Mouse (Mus musculus) thymus, postnatal 14 days (tissue): ENCODE results near the gene Speg.

Source experiments
- DNase-seq: peaks from one replicate; pipeline ENCODE4 v3.0.0; 2021

Gene Speg

DNA sequence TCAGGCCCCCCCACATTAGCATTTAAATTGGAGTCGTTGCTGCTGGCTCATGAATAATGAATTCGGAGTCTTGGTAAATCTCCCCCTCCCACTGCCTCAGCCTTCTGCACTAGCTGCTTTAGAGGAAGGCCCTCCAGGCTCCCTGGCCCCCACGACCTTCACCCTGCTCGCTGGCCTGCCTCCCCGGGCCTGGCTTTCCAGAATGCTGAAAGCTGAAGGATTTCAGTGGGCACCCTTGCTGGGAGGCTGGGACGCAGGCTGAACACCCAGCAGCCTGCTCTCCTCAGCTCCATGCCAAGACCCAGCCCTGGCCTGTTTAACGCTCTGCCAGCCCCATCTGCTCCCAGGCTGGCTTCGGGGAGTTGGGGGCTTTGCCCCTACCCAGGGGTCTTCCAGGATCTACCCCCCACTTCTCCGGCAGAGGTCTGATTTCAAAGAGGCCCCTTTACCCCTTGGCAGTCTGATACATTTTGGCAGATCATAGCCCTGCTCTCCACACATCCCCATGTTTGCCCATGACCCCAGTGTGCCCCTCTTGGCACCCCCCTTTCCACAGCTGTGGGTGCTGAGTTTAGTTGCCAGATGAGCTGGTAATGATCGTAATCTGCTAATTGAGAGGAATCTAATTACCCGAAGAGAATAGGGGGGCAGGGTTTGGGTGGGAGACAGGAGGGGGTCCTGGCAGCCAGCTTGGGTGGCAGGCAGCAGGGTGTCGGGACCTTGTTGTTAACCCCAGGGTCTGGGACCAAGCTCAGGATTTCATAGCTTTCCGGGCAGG, 68.3 kb downstream of the Speg start:
- DNase-seq: no peak

DNA sequence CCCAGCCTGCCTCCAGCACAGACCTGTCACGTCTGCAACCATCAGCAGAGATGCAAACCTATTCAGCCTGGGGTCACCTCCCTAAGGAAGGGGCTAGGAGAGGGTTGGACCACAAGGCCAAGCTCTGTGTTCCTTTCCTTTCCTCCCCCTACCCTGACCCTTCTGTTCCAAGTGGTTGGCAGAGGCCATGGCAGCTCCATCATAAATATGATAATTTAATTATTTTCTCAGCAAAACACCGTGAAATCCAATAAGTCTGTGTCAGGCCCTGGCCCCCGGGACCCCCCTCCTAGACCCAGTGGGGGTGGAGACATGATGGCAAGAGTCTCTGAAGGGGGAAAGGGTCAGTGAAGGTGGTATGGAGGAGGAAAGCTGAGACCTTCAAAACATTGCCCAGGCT, 69.1 kb downstream of the Speg start:
- no peak for DNase-seq

DNA sequence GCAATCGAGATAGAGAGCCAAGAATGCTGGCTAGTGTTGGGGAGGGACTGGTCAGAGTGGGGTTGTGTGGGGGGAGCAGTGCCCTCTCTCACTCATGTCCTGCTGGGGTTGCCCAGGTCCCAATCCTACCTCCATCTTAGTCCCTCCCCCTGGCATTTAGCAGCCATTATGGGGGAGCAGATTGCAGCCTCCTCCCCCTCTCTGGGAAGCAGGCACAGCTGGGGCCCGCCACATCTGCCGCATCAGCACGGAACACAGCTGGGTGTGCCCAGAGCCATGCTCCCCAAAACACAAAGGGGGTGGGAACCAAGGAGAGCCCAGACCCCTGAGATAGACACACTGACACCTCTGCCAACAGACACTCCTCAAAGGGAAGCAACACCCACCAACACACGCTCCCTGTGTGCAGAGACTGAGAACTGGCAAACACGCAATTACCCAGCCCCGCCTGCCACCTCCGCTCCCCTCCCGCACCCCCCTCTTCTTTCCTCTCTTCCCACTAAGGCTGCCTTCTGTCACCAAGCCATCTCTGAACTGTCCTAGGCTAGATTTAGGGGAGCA, 70.1 kb downstream of the Speg start:
- no peak for DNase-seq

DNA sequence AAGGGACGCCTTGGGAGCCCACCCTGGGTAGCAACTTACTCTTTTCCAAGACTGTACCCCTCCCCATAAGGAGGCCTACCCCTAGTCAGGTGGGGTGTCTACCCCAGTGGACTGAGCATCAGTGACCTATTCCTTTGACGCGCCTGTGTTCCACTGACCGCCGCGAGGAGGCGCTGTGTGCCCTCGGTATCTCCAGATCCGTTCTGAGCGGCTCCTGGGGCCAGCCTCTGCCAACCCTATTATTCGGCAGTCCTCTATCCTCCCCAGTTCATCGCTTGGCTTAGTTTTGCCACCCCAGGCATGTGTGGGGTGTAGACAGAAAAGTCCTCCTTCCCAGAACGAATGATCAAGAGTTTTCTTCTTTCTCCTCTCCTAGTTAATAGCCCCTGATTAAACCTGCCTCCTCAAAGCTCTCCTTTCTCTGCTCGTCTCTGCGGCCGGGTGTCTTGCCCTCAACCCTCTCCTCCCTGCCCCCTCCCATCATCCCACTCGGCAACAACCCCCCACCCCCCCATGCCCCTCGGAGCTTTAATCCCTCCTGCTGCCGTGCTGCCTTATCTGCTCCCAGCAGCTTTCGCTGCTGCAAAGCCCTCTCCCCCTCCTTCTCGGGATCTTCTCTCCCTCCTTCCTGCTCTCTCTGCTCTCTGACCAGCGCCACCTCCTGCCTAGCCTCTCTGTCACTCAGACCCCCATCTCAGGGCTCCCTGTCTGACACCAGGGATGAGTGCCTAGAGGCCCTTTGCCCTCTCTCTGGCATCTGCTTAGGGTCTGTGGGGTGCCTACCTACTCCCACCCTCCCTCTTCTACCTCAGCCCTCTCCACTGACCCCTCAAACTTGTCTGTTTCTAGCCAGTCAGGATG, 70.9 kb downstream of the Speg start:
- DNase-seq: peak; percentile 65

DNA sequence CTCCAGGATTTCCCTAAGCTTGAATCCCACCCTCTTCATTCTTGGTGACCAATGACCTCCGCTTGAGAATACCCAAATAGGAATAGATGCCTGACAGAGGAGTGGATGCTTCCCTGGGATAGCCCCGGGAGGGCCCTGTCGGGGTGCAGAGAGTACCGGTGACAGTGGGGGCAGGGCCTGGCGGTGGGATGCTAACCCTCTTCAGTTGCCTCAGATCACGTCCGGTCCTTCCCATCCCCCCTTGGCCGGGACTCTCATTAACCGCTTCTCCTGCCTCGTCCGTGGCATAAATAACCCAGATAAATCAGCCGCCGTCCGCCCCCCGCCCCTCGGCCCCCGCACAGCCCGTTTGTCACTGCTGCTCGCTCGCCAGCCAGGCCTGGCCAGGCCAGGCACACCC, 71.6 kb downstream of the Speg start:
- no peak for DNase-seq

DNA sequence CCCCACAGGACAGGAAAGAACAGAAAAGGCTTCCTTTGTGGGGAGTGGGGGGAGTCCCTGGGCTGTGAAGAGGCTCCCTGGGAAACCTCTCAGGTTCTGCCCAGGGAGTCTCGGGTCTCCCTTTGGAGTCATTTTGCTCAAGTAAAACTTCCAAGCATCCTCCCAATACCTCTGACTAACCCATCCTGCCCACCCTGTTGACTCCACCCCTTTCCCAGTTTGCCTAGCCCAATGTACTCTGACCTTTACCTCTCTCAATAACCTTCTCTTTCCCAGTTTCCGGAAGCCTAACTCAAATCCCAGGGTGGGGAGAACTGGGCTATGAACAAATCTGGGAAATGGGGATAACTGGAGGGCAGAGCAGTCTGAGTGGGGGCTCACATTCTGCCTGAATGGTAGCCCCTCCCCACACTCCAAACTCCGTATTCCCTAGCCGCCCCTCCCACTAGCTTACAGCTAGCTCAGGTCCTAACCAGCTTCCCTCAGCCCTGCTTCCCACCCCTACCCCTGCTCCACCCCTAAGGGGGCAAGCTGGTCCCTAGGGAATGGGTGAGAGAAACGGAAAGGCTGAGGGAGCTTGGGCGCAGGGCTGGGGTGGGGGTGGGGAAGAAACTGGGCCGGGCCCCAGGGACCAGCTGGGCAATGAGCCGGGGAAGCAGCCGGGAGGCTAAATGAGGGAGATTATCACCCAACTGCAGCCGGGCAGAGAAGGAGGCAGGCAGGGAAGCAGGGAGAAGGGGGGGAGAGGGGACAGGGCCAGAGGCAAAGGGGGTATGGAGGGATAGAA, 72.4 kb downstream of the Speg start:
- DNase-seq: no peak

DNA sequence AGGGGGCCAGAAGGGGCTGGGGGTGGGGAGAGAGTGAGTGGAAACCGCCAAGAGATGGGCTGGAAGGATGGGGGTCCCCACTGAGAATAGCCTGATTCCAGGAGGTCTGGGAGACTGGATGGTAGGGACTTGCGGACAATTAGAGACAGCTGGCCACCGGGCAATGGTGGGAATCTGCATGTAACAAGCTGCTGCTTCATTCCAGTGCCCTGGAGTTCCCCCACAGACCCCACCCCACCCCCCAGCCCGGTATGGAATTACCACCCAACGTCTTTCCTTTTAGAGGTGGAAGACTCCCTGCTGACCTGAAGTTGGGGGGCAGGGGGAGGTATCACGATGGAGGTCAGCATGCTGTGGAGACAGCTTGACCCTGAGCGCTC, 72.9 kb downstream of the Speg start:
- DNase-seq: no peak

DNA sequence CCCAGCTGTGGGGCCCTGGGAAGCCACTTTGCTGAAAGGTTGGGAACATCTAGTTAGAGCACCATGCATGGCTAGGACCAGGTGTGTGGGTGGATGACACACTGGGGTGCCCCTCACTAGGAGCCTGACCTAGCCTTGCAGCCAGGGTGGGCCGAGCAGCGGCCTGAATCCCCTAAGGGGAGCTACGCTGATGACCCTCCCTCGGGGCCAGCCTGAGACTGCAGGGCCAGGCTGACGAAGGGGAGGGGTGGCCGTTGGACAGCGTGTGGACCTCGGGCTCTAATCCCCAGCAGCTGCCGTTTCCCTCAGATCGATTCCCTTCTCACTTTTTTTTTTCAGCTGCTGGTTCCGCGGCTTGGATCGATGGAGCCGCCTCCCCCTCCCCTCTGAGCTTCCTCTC, 73.8 kb downstream of the Speg start:
- no peak for DNase-seq

DNA sequence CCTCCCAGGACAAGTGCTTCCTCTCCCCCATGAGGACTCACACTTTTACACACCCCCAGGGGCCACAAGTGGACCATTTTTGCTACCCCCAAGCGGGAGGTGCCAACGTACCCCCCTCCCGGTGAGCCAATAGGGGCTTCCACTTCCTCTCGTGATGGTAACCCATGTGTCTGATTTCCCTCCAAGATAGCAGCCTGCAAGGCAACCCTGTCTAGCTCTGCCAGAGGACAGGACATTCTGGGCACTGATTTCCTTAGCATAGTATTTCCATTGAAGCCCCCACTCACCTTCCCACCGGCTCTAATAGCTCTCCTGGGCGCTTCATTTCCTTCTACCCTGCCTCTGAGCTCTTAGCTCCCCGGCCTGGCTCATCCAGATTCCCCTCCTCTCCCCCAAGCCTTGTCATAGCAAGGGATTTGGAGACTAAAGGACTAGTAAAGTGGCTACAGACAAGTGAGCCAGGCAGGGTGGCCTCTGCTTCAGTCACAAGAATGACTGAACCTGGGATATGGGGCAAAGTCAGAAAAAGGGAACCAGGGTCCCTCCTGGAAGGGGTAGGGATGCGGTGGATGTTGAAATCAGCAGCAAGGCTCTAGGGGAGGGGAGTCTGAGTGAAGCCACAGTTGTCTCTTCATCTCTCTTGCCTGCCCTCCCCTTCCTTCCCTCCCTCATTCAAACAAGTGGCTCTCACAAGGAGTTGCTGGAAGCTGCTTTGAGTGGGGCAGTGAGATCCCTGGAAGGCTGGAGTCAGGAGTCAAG, 74.5 kb downstream of the Speg start:
- DNase-seq: no peak

DNA sequence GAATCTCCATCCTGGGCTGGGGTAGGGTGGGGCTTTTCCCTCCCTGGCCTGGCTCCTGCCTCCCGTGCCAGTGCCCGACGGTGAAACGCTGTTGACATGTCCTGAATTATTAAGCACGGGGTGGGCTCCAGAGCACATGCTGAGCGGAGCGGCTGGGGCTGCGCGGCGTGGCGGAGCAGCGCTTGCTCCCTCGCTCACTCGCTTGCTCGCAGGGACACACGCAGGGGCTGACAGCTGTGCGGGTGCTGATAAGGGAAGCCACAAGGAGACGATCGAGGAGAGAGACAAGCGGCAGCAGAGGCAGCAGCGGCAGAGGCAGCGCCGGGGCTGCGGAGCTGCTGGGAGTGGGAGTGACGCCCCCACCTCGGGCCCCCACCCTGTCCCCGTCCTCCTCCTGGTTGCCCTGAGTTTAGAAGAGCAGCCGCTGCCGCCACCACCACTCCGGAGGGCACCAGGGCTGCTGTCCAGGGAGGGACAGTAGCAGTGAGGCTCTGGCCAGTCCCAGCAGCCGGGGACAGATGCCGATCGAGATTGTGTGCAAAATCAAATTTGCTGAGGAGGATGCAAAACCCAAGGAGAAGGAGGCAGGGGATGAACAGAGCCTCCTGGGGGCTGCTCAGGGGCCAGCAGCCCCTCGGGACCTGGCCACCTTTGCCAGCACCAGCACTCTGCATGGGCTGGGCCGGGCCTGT, 75.4 kb downstream of the Speg start, which contains the start of gene Asic4:
Gene Asic4 (plus strand): TSS at position 123 of the 692 bp plus-strand sequence.
- DNase-seq: no peak

DNA sequence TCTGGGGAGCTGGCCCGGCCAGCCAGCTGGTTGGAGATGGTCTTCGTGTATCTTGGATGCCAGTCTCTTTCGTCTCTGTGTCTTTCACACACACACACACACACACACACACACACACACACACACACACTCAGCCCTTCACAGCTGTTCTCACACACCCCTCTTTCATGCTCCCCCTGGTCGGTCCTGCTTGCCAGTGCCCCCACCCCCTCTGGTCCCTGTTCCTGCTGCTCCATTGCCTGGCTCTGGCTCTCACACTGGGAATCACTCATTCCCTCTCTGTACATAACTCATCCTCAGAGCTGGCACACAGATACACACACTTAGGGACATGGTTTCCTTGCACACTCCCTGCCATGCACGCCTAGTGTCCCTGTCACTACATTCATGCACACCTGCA, 76.8 kb downstream of the Speg start:
- DNase-seq: no peak

DNA sequence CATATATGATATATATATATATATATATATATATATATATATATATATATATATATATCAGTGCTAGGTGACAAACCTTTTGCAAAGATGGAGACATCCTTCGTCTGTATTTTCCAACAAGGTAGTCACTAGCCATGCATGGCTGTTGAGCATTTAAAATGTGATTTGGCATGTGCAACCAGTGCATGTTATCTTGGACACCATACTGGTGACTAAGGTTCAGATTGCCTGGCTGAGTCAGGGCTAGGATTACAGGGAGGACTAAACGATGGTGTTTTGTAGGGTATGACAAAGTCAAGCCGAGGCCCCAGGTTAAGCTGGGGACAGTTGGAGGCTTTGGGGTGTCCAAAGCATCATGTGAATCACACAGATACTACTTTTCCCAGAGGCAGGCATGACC, 80.3 kb downstream of the Speg start:
- DNase-seq: no peak

DNA sequence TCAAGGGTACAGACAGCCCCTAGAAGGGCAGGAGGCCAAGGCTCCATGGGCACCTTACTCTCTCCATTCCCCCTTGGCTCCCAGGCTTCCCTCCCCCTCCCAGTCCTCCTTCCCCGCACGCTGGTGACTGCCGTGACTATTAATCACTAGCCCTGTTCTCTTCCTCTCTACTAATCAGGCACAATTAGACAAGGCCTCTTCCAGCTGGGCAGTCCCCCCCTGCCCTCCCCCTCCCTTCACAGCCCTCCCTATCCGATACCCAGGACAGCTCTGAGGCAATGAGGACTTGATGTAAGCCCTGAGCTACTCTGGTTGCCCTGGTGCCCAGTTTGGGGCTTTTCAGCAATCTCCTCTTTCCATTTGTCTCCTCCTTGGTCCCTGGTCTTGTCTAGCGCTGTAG, 80.9 kb downstream of the Speg start:
- no peak for DNase-seq

DNA sequence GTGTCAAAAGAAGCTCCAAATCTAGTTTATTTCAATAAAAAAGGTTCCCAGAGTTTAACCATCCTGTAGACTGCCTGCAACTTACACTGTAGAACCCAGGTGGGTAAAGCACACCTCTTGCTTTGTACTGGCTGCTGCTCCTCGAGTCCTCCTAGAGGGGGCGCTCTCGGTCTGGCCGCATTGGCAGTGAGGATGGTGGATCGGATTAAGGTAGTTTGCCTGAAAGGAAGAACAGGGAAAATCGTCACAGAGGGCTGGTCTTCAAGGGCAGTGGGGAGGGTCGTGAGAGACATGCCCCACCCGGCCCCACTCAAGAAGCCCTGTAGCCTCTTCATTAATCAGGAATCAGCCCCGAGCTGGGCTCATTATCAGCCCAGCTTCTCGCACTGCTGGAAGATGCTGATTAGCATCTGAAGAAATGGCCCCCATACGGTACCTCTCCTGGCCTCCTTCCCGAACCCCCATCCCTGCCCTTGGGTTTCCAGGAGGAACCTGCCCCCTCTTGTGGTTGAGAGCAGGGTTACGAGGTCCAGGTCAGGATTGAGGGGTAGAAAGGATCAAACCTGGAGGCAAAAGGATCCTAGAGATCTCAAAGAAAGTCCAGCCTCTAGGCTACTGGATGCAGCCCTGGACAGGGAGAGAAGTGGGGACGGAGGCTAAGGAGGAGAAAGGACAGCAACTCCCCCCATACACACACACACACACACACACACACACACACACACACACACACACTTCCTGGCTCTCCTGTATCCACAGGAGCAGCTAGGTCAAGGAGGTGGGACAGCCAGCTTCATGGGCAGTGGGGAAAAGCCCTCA, 81.9 kb downstream of the Speg start:
- DNase-seq: no peak

DNA sequence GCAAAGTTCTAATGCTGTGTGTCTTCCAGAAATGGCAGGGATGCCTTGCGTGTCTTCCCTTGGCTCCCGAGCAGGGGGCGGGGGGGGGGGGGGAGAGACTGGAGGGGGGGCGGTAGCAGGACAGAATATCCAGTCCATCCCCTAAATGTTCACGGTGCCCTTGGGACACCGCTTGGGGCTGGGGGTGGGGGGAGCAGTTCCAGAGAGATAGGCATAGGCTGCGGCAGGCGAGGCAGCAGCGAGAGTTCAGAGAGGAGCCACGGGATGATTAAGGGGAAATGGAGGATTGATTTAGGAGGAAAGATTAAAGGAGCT, 82.6 kb downstream of the Speg start:
- no peak for DNase-seq

DNA sequence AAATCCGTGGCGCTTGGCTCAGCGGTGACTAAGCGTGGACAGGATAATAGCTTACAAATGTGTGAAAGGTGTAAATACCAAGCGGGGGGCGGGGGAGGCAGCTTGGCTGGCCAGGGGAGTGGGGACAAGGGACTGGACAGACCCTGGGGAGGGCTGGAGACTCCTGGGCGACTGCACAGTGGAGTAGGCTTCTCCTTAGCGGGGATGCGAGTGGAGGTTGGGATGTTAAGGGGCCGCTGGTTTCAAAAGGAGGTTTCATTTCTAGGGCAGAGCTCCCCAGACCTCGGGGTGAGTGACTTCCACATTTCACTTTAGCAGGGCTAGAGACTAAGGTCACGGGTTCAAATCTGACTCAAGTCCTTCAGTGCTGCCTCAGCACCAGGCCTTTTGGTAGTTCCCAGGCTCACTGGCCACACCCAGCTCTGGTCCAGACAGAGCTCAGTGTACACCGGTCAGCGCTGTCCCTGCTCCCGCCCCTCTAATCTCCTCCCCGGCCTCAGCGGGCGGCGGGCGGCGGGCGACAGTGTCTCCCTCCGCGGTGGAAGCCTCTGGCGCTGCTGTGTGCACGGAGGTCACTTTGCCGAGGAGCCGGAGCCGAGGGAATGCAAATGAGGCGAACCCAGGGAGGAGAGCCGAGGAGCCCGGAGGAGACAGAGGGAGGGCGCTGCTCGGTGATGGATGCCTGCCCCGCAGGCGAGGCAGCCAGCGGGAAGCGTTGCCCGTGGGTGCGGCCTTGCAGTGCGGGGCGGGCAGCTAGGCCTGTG, 83.1 kb downstream of the Speg start:
- DNase-seq: no peak

DNA sequence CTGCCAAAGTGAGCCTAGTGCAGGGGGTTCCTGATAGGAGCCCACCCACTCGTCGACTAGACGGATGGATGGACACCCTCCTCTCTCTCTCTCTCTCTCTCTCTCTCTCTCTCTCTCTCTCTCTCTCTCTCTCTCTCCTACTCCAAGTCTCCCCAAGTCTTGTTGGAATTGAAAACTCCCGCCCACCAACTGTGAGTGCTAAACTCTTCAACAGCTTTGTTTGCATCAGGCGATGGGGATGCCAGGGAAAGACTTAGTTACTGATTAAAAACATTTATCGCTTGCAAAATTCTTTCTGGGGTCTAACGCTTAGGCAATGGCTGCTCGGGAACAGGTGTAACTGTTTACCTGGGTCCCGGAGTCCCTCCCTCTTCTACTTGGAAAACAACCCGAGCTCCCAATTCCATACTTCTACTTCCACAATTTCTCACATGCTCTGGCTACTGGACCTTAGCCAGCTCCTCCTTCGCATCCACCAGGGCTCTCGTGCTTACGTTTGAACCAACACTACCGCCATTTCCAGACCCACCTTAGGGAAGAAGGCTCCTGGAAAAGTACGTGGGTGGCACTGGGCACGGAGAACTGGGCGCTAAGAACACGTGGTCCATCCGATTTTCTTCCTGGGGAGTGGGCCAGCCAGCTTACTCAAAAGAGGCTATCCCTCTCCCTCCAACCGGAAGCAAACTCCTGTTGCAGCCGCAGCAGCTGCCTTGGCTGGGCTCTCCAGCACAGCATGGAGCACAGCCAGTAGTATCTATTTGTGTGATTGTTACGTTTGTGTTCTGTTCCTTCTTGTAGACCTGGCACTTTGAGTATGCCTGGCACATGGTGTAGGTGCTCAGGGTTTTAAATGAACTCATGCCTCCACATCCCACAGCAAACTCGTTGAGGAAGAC, 83.9 kb downstream of the Speg start:
- no peak for DNase-seq

DNA sequence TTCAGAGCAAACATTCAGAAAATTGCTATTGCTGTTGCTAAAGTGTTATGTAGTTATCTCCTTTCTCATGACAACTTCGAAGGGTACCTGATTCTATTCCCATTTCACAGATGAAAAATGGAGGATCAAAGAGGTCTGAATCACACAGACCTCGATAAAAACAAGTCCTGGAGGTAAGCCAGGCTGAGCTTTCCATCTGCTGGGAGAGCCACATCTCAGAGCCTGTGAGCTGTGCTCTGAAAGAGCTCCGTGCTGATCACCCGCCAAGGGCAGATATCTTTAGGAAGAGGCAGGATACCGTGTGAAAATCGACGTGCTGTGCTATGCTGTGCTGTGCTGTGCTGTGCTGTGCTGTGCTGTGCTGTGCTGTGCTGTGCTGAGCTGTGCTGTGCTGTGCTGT, 85.2 kb downstream of the Speg start:
- no peak for DNase-seq

DNA sequence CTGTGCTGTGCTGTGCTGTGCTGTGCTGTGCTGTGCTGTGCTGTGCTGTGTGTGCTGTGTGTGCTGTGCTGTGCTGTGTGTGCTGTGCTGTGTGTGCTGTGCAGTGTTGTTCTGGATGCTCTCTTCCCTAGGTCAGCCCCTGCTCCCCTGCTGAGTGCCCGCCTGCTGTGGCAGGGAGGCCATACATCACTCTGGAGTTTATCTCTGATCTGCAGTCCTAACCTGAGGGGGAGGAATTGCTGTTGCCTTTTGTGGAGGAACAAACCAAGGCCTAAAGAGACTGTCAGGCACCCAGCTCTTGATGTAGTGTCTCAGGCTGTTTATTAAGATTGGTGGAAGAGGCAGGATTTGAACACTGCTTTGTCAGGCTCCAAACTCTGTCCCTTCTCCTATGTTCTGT, 87.5 kb downstream of the Speg start:
- DNase-seq: no peak
